Mouse (Mus musculus): ENCODE results near the gene Nnmt. TPM values are rescaled to one million over a fixed set of nuclear protein-coding genes. Genes with fewer than 3 reads are reported as not detected.

Gene Nnmt
- polyA plus RNA-seq, 1 experiment: 55.6 TPM

DNA sequence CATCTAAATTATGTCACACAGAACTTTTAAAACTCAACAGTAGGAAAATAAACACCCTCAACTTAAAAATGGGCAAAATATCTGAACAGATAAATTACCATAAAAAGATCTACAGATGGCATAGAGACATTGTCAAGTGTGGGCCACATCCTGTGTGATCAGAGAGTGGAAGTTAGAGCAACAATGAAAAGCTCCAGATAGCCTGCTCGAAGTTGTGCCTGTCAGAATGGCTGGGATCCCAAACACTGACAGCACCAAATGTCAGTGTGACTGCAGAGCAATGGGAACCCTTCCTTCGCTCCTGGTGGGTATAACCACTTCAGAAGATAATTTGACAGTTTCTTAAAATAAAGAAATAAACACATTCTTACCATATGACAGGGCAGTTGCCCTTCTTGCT, 55.9 kb downstream of the Nnmt start:
- no peak overlapping the region for H3K27ac ChIP-seq (replicated peaks; ENCODE audit: low read depth, low read length)
- H3K4me1 ChIP-seq (ENCODE audit: control insufficient read depth, insufficient read depth, insufficient read length, low read length): no peaks in the 10 kb centered on the region
- H3K4me3 ChIP-seq (ENCODE audit: insufficient read depth, low read depth, low read length): no peak overlapping the region

GRCm38 (mm10) chr9:48547233-48547632, 57.7 kb downstream of the Nnmt start:
- no peak overlapping the region for H3K27ac ChIP-seq (replicated peaks; ENCODE audit: low read depth, low read length)
- H3K4me3 ChIP-seq (ENCODE audit: insufficient read depth, low read depth, low read length): no peak overlapping the region
- H3K4me1 ChIP-seq (ENCODE audit: control insufficient read depth, insufficient read depth, insufficient read length, low read length): no peaks in the 10 kb centered on the region

Other genes with a start within 250 kb of the Nnmt start
- 136 and 177 TPM in 2 replicates for gene Rexo2, start 124.5 kb downstream of the Nnmt start, polyA plus RNA-seq (2012; ENCODE audit: insufficient read depth, insufficient read length, missing spikeins)
- 60.8 and 63.6 TPM in 2 replicates for gene Rbm7, start 109.9 kb downstream of the Nnmt start, polyA plus RNA-seq (2012; ENCODE audit: insufficient read depth, insufficient read length, missing spikeins)
- 56.9 and 86.2 TPM in 2 replicates for gene Gm5617, start 109.7 kb downstream of the Nnmt start, polyA plus RNA-seq (2012; ENCODE audit: insufficient read depth, insufficient read length, missing spikeins)
- gene Zbtb16, start 231.1 kb upstream of the Nnmt start, polyA plus RNA-seq (2012; ENCODE audit: insufficient read depth, insufficient read length, missing spikeins): 6.8 and 7.9 TPM in 2 replicates